Mouse (Mus musculus): ENCODE measurements around the gene Palb2. TPM values are rescaled to one million over a fixed set of nuclear protein-coding genes. Genes with fewer than 3 reads are reported as not detected.

Palb2 gene
- 8.7 TPM for polyA plus RNA-seq (2014; fragmentation: Illumina TruSeq; extraction: RNeasy Lipid Tissue Mini Kit (QIAGEN cat#74804))

GRCm38 (mm10) chr7:122132497-122133337 is at the start of gene Palb2, which contains the start of gene Dctn5:
Palb2 (minus strand) TSS chr7:122132985.
Dctn5 (plus strand) TSS chr7:122133041.

GRCm38 (mm10) chr7:122158915-122159902 is 26.4 kb upstream of the Palb2 start, which contains the start of gene Plk1:
Plk1 (plus strand) TSS chr7:122159439.

GRCm38 (mm10) chr7:122101747-122102244 is 31.0 kb downstream of the Palb2 start, which contains the start of gene Ndufab1:
Ndufab1 (minus strand) TSS chr7:122101886.

GRCm38 (mm10) chr7:122066945-122067516 is 65.8 kb downstream of the Palb2 start, which contains the start of the genes Ubfd1 and Ears2:
Ubfd1 (plus strand) TSS chr7:122067175.
Ears2 (minus strand) TSS chr7:122067263.

Other genes starting within 250 kb of the Palb2 start
- 10.9 TPM for gene Cog7, start 151.3 kb downstream of the Palb2 start, polyA plus RNA-seq (2014; fragmentation: Illumina TruSeq; extraction: RNeasy Lipid Tissue Mini Kit (QIAGEN cat#74804))
- 12.2 TPM for gene Gga2, start 111.8 kb downstream of the Palb2 start, polyA plus RNA-seq (2014; fragmentation: Illumina TruSeq; extraction: RNeasy Lipid Tissue Mini Kit (QIAGEN cat#74804))
- gene Ubfd1, start 65.8 kb downstream of the Palb2 start, polyA plus RNA-seq (2014; fragmentation: Illumina TruSeq; extraction: RNeasy Lipid Tissue Mini Kit (QIAGEN cat#74804)) = 41.3 TPM
- gene Ears2, start 65.7 kb downstream of the Palb2 start, polyA plus RNA-seq (2014; fragmentation: Illumina TruSeq; extraction: RNeasy Lipid Tissue Mini Kit (QIAGEN cat#74804)) = 3.0 TPM
- 433 TPM for gene Ndufab1, start 31.1 kb downstream of the Palb2 start, polyA plus RNA-seq (2014; fragmentation: Illumina TruSeq; extraction: RNeasy Lipid Tissue Mini Kit (QIAGEN cat#74804))
- gene Dctn5, start 56 bp upstream of the Palb2 start, polyA plus RNA-seq (2014; fragmentation: Illumina TruSeq; extraction: RNeasy Lipid Tissue Mini Kit (QIAGEN cat#74804)) = 94.8 TPM
- gene Plk1, start 26.5 kb upstream of the Palb2 start, polyA plus RNA-seq (2014; fragmentation: Illumina TruSeq; extraction: RNeasy Lipid Tissue Mini Kit (QIAGEN cat#74804)) = 2.8 TPM
- gene Ern2, start 53.2 kb upstream of the Palb2 start, polyA plus RNA-seq (2014; fragmentation: Illumina TruSeq; extraction: RNeasy Lipid Tissue Mini Kit (QIAGEN cat#74804)) = not detected
- gene Chp2, start 86.5 kb upstream of the Palb2 start, polyA plus RNA-seq (2014; fragmentation: Illumina TruSeq; extraction: RNeasy Lipid Tissue Mini Kit (QIAGEN cat#74804)) = 18.2 TPM
- gene Prkcb, start 155.8 kb upstream of the Palb2 start, polyA plus RNA-seq (2014; fragmentation: Illumina TruSeq; extraction: RNeasy Lipid Tissue Mini Kit (QIAGEN cat#74804)) = 26.7 TPM

All from ovary, adult 10 weeks (tissue).